Mouse (Mus musculus) large intestine, adult 2 months (tissue): Measurements from ENCODE around the gene Sfrp2. TPM values are rescaled to one million over a fixed set of nuclear protein-coding genes. Genes with fewer than 3 reads are reported as not detected.

Source experiments
- DNase-seq: peaks from one replicate; pipeline ENCODE4 v3.0.0-alpha.2; 2012; ENCODE audit warnings: low read depth, low spot score
- WGBS: fragments of 180-500 bp; shearing (Covaris S2); methylation state at CpG from one replicate; pipeline ENCODE4 v1.1.7; 2018; 5-methylcytosine and 5-hydroxymethylcytosine counted together
- polyA plus RNA-seq: library from polyadenylated mRNA; depleted of rRNA; stranded (reverse); fragments of >200 nt; gene quantifications from 2 replicates; pipeline ENCODE4 v1.2.3, GENCODE M21; 2012

Sfrp2 gene
- polyA plus RNA-seq, 1 experiment = 0.69 TPM

DNA sequence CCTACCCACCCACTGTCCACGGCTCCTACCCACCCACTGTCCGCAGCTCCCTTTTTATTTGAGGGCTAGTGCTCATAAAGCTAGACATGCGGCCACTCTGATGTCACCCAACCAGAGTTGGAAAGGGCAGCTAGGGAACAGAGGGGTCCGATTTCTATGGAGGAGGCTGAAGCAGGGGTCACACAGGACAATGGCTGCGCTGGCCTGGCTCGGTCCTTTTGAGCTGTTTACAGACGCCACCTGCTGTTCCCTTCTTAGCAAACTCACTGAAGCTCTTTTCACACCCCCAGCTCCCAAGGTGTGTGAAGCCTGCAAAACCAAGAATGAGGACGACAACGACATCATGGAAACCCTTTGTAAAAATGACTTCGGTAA, 2.9 kb downstream of the Sfrp2 start:
- 72% methylated on average over 10 of the region's 10 CpGs for WGBS

DNA sequence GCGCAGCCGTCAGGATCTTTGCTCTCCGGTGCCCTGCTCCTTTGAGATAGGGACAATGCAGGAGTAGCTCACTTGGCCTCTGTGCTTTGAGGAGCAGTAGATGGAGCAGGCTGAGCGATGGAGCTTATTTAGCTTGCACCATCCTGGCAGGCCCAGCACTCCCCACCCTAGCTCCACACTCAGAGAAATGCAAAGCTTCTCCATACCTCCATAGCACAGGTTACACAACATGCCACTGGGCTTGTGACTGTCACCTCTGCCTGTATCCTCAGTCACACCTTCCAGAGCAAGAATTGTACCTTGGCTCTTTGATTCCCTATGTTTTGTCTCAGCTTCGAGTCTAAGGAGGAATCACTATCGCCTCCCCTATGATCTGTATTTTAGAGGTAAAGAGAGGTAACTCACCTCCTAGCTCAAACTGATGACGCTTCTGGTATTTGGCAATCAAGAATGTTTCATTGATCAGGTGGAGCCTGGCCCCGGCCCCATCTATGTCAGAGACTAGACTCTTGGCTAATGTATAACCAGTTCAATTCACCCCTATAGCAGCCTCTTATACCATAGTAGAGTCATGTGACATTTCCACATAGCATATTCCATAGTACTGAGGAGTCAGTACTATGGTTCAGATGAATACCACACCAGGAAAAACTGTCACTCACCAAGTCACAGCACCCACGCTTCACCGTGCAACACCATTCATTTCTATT, 5.2 kb downstream of the Sfrp2 start:
- 73% methylated on average over 10 of the region's 10 CpGs for WGBS
- DNase-seq = no peak

More for the DNA sequence above, 2.9 kb downstream of the Sfrp2 start:
- no peak for DNase-seq

DNA sequence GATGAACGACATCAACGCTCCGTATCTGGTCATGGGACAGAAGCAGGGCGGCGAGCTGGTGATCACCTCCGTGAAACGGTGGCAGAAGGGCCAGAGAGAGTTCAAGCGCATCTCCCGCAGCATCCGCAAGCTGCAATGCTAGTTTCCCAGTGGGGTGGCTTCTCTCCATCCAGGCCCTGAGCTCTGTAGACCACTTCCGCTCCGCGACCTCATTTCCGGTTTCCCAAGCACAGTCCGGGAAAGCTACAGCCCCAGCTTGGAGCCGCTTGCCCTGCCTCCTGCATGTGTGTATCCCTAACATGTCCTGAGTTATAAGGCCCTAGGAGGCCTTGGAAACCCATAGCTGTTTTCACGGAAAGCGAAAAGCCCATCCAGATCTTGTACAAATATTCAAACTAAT, 7.2 kb downstream of the Sfrp2 start:
- WGBS = 93% methylated on average over 18 of the region's 18 CpGs

DNA sequence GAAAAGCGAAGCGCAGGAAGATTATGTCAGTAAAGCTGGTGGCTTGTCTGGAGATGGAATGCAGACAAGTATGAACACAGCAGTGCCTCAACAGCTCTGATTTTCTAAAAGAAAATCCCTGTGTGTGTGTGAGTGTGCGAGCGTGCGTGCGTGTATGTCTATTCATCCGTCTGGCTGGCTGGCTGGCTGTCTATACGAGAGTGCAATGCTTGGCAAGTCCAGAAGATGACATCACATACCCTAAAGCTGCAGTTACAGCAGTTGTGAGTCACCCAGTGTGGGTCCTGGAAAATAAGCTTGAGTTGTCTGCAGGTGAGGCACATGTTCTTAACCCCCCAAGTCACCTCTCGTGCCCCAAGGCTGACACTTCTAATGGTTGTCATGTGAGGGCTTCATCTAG, 9.3 kb downstream of the Sfrp2 start:
- 88% methylated on average over 9 of the region's 9 CpGs for WGBS
- no peak for DNase-seq

More for the DNA sequence above, 7.2 kb downstream of the Sfrp2 start:
- no peak for DNase-seq

DNA sequence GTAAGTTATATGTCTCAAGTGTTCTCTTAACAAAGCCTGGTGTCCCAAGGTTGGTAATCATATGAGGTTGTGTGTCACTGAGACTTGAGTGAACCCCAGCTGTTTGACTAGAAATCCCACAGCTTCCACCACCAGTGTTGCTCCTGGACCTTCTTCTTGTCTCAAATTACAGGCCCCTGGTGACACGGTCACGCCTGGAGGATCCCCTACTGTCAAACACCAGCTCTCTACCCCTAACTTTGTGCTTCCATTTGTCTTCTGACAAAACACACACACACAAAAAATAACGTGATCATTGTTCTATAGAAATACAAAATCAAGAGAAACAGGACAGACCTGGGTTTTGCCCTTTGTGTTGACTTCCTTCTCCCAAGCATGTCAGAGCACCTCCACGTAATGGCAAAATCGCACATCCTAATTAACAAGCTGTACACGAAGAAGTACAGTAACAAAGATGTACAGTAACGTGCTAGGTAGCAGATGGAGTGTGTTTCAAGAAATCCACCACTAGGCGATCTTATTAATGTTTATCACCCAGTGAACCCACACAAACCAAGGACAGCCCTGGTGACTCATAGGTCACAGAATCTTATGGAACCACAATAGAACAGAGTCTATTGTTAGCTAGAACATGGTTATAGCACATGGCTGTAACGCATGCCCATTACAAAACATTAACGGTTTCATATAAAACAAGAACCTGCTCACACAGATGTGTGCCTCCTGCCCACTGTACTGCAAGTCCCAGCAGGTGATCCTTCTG, 15.5 kb downstream of the Sfrp2 start:
- 84% methylated on average over 10 of the region's 10 CpGs for WGBS
- no peak for DNase-seq

DNA sequence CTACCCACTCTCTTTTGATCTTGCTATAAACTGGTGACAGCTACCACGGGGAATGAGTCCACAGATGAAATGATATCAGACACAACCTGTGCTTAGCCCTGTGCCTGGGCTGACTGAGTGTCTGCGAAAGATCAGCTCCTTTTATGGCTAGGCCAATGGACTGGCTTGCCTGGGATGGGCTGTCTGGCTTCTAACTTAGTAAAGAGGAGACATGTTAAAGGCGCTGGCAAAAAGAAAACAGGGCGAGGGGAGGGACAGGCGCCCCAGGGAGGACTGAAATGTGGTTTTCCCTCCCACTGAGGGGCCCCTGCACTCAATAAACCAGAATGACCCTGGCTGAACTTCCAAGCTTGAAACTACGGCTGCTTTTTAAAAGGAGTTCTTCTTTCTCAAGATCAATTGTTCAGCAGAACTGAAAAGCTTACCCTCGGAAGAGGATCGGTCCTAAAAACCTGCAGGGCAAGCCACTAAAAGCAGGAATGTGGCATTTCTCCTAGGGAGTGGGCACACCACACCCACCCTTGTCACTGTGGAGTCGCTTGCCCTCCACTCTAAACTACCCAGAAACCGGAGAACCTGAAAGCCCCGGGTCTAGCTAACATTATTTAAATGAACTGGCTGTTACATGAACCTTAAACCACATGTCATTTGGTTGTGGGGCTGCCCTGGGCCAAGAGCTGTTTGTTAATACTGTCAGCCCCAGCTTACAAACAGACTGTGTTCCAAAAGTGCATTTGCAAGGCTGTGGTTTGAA, 17.8 kb downstream of the Sfrp2 start:
- no peak for DNase-seq
- 35% methylated on average over 11 of the region's 11 CpGs for WGBS

DNA sequence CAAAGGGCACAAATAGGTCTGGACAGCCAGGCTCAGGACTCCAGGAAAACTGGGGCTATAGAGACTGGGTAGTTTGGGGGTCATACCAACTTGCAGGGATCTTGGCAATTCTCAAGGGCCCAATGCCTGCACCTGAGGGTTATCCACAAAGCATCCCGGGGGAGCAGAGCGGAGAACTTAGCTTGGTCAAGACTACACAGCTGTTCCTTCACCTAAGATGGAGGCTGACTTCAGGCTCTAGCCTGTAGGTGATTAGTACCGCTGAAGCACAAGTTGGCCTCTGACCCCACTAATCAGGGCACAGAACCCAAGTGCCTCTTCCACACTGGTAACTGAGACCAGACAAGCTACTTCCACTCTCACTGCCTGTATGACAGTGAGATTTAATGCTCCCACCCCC, 18.6 kb downstream of the Sfrp2 start:
- no peak for DNase-seq

DNA sequence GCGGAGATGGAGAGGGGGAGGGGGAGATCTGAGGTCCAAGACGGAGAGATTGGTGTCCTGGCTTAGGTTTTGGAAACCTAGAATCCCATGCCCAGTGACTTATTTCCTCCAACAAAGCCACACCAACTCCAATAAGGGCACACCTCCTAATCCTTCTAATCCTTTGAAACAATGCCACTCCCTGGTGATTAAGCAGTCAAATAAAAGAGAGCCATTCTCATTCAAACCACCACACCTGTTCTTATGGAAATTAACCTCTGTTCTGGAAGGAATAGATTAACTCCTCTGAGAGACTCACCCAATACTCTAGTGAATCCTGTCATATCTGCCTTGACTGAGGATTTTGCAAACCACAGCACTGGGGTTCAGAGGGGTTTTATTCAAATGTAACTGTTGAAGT, 21.0 kb downstream of the Sfrp2 start:
- 92% methylated on average over 2 of the region's 2 CpGs for WGBS

More for the DNA sequence above, 18.6 kb downstream of the Sfrp2 start:
- 92% methylated on average over 3 of the region's 3 CpGs for WGBS

DNA sequence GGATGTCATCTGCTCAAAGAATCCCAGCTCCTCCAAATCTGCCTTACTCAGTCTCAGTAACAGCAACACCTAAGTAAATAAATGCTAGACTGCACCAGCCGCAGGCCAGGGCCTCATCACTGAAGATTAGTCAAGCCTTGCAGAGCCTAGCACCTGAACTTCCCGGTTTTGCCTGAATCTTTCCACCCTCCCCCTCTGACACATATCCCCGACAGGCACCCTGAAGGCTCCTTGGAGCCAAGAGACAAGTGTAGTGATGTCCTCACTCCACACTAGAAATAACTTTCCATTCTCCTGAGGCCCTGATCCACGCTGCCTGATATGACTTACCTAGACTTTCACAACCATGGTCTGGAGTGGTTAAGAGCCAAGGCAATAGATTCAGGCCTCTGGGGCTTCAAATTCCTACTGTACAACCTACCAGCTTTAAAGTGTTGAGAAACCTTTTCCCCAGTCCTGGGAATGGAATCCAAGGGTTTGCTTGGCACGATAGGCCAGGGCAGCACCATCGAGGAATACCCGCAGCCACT, 21.7 kb downstream of the Sfrp2 start:
- no peak for DNase-seq

More for the DNA sequence above, 21.0 kb downstream of the Sfrp2 start:
- no peak for DNase-seq

DNA sequence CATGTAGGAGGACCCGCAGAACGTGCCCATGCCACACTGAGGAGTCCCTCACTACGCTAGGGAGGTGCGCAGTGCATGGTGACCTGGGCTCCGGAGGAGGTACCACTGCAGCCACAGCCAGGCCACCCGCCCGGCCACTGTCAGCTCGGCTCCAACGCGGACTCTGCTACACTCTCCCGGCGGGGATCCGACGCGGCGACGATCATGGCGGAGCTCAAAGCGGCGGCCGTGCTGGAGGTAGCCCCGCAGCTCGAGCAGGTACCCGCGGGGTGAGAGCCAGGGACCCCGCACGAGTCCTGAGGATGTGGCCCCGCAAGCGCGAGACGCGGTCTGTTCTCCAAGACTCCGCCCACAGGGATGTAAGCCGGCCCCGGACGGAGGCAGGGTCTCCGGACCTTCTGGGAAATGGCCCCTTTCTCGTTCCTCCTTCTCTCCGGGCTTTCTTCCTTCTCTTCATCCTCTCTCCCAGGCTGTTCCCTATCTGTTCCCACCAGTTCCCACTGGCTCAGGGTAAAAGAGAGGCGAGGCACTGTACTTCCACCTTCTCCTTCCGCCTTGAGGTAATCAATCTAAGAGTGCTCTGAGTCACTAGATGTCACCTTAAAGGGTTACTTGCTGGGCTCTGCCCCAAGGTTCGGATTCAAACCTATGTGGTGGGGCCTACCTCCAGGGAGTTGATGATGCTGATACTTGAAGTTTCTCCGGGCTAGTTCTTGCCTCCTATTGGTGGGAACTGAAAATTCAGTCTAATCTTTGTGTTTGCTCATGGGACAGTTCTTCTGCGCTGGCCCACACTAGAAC, 23.7 kb downstream of the Sfrp2 start:
- 1% methylated on average over 44 of the region's 44 CpGs for WGBS
- DNase-seq = no peak

More for the DNA sequence above, 21.7 kb downstream of the Sfrp2 start:
- WGBS = 87% methylated on average over 7 of the region's 7 CpGs

DNA sequence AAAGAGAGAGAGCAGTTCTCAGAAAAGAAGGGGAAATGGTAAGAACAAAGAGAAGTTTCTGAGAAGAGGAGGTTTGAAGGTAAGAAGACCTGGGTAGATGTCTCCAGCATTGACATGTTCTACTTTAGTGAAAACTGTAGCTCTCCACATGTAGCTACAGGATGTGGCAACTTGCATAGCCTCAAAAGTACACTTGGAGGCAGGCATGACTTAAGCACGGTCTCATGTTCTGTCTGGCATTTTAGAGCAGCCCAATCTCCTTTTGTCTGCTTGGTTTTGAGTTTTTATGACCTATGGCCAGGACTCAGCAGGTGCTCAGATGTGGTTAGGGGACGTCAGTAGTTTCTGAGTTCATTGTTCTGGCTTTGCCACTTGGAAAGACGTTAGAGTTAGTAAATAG, 25.3 kb downstream of the Sfrp2 start:
- 76% methylated on average over 3 of the region's 3 CpGs for WGBS
- DNase-seq = no peak

DNA sequence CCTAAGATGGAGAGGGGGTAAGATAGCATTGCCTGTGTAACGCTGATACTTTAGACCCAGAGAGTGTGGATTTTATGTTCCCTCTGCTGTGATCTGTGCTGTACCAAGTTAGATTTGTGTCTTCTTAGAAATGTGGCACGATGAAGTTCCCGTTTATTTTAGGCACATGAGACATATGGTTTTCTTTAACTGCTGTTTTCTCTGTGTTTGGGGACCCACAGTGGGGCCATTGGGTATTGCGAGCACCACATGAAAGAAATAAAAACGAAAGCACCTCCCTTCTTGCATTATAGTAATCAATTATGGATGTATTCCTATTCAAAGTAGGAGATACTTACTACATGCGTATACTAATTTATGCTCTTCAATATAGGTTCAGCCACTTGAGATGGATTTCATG, 31.0 kb downstream of the Sfrp2 start:
- no peak for DNase-seq
- WGBS = 68% methylated on average over 6 of the region's 6 CpGs

DNA sequence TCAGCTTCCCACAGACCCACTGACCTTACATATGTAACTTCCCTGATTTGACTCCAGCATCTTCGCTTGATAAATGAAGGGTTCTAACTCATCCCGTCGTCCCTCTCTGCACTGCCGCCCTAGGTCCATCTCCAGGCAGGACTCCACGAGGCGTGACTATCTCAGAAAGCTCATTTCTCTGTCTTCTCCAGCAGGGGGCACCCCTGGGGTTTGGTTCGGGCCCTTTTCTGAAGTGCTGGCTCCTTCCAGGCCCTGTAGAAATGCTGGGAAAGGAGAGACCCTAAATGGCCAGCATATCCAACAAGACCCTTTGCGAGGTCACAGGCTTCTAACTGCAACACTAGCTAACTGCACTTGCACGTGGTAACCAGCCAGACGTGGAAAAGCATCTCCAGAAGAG, 31.7 kb downstream of the Sfrp2 start:
- peak; percentile 58 for DNase-seq
- WGBS = 5% methylated on average over 10 of the region's 10 CpGs

DNA sequence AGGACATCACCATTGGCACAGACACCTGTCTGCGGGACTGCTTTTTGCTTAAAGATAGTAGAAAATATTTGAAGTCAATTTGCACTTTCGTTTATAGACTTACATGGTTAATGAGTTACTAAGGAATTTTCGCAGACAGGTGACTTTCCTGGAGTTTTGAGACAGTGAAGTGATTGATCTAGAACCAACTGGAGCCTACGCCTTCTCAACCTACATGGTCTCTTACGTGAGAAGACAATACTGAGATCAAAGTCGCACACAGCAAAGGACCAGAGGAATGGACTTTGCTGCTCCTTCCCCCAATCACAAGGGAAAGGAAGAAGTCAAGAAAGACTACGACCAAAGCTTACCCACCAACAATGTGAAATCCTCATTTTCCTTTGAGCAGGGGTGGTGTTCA, 33.4 kb downstream of the Sfrp2 start:
- DNase-seq = peak; percentile 28
- WGBS = 34% methylated on average over 7 of the region's 7 CpGs

DNA sequence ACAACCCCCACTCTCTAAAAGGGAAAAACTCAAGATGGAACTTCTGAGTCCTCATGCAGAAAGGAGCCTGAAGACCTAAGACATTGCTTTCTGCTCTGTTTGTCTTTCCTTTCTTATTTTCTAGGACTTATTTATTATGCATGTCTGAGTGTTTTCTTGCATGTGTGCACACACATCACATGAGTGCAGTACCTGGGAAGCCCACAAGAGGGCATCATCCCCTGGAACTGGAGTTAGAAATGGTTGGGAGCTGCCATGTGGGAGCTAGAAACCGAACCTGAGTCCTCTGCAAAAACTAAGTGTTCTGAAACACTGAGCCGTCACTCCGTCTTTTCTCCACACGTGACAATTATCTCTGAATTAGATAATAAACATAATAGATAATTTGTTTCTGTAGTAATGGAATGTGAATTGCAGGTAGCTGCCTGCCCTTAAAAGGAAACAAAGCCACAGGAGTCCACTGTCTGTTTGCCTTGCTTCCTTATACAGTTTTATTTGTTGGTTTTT, 35.6 kb downstream of the Sfrp2 start:
- 79% methylated on average over 4 of the region's 4 CpGs for WGBS
- DNase-seq = no peak

DNA sequence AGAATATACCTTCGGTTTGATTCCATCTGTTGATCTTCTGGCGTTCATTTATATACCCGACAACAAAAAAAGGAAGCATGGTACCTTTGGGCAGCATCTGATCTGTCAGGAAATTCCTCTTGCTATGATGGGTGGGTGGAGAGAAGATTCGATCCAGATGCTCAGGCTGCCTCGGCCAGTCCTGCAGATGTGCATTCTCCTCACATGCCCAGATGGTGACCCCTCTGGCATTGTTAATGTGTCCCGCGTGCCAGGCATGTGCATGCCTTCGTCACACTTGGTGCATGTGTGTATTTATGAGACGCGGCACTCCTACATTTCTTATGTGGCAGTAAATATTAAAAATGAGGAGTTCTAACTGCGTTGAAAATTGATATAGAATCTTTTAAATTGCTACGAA, 42.4 kb downstream of the Sfrp2 start:
- WGBS = 91% methylated on average over 12 of the region's 12 CpGs
- DNase-seq = no peak

DNA sequence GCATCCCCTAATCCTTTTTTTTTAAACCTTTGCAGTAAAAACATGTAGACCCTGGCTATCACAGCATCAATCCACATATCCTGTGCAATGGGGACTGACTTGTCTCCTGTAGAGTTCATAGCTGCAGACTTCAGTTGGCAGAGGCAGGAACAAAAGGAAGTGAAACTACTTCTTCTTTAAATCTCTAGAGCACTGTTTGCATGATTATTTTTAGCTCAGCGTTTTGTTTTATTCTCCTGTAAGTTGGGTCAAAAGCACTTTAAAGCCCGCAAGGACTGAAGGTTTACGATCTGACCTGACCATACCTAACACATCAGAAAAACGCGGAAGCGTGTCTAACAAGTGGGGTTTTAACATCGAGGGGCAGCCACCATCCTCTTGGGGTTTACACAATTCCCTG, 45.9 kb downstream of the Sfrp2 start:
- no peak for DNase-seq
- WGBS = 19% methylated on average over 7 of the region's 7 CpGs

DNA sequence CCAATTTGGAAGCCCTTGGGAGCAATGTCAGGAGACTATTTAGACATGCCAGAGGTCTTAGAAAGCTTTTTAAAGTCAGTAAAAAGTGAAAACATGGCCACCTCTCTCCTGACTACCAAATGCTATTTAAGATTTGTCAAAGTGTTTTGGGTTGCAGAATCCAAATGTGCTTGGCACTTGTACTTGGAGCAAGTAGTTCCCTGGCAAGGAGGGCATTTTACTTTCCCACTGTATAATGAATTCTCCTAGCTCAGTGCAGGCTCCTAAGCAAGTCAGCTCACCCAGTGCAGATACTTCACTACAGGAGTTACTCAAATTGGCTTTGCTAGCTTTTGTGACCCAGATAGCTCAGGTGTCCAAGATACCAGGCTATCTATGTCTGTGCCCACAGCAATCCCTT, 46.7 kb downstream of the Sfrp2 start:
- no peak for DNase-seq

DNA sequence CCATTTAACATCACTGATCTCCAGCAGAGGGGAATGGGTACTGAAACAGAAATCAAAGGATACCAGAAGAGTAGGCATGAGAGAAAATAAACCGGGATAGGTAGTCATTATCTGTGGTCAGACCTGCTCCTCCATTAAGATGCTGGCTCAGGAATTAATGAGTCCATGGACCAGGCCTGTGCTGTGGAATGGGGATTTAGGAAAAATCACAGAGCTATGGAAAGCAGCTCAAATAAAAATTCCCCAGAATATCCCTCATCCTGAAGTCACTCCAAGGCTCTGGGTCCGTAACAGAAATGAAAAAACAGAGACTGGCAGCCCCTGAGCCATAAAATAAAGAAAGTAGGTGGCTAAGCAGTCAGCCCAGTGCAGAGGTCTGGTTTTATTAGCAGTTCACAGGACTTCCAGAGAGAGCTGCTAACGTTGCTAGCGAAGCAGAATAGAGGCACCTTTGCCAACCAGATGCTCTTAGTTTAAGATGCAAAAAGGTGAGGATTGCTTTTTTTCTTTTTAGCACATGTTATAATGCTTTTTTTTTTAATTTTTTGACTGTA, 50.3 kb downstream of the Sfrp2 start:
- 77% methylated on average over 4 of the region's 4 CpGs for WGBS
- DNase-seq = no peak
